Mouse (Mus musculus): Measurements from ENCODE around the gene Zdhhc14. TPM values are rescaled to one million over a fixed set of nuclear protein-coding genes. Genes with fewer than 3 reads are reported as not detected.
"Not testable (repeated sequence)": the region's sequence is repeated elsewhere in the genome, so short reads cannot be mapped to it uniquely, and the experiment has no call there.

Zdhhc14 gene
- polyA plus RNA-seq, 1 experiment from 2014 or later = 2.2 TPM

DNA sequence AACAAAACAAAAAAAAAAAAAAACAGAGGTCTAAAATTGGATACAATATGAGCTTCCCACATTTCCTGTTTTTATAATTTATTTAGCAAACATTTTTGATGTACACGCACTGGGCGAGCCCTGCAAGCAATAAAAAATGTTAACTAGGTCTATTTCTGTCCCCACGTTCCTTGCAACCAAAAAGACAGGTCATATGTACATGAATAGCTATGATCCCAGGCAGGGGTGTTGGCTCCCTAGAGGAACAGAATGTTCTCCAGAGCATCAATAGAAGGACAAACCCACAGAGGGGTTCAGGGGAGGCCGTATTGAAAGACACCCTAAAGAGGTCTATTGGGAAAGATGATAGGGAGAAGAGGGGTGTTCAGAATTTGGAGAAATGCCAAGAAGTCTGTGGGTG is 106.6 kb downstream of the Zdhhc14 start:
- H3K9me3 ChIP-seq = no peaks in the 10 kb centered on the region

DNA sequence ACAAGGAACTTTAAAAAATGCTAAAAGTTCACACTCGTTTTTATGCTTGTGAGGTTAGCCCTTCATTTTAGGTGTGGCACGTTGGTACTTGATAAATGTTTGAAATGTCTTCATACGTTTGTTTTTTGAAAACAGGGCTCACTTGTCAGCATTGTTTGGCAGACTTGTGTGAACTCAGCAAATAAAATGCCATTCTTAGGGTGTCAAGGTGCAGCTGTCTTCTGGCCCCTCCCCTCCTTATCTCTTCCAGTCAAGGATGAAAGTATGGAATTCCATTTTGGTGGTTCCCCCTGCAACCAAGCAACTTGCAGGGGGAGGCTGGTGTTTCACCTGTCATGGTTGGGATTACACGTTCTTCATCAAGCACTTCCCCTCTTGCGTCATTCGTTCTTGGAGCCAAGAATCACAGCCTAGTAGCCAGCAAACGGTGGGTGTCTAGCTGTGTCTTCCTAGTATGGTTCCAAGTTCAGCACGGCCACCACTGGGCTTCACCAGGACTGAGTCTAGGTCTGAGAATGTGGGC is 108.2 kb downstream of the Zdhhc14 start:
- H3K36me3 ChIP-seq = no peaks in the 10 kb centered on the region
- 87% methylated on average over 8 of the region's 8 CpGs for WGBS
- H3K9me3 ChIP-seq = no peaks in the 10 kb centered on the region
- H3K27ac ChIP-seq = no peak overlapping the region
- H3K4me3 ChIP-seq = no peak overlapping the region
- H3K4me1 ChIP-seq (replicated peaks) = peaks cover 4% of the 10 kb centered on the region; the same call in 1 of the 2 replicates
- no peaks in the 10 kb centered on the region for H3K27me3 ChIP-seq (ENCODE audit: insufficient read depth, poor library complexity, severe bottlenecking)
- DNase-seq (ENCODE audit: low spot score) = no peak

More for the DNA sequence above, 106.6 kb downstream of the Zdhhc14 start:
- H3K4me1 ChIP-seq (replicated peaks) = 0 out of 2 replicates have a peak, but pooled peaks cover 2% of the 10 kb centered on the region
- no peaks in the 10 kb centered on the region for H3K36me3 ChIP-seq
- DNase-seq (ENCODE audit: low spot score) = no peak
- no peaks in the 10 kb centered on the region for H3K27me3 ChIP-seq (ENCODE audit: insufficient read depth, poor library complexity, severe bottlenecking)
- no peak overlapping the region for H3K27ac ChIP-seq
- no peak overlapping the region for H3K4me3 ChIP-seq
- 86% methylated on average over 4 of the region's 4 CpGs for WGBS

DNA sequence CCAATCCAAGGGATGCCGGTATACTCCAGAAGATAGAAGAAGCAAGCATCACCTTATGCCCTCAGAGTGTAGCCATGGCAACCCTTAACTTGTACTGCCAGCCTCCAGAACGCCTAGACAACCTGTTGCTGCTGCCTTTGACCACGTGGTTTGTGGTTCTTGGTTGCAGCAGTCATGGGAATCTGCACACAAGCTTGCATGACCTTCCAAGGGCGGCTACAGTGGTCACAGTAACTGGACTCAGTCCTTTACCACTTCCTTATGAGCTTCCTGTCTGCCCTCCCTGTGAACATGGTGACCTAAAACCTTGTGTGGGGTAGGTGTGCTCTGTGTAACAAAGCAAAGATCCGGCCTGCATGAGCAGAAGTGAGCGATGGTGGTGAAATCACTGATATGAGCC is 109.6 kb downstream of the Zdhhc14 start:
- H3K36me3 ChIP-seq = no peaks in the 10 kb centered on the region
- no peaks in the 10 kb centered on the region for H3K9me3 ChIP-seq
- H3K4me3 ChIP-seq = no peak overlapping the region
- WGBS = 86% methylated on average over 6 of the region's 6 CpGs
- no peak overlapping the region for H3K27ac ChIP-seq
- no peak for DNase-seq (ENCODE audit: low spot score)
- H3K4me1 ChIP-seq (replicated peaks) = peaks cover 10% of the 10 kb centered on the region
- no peaks in the 10 kb centered on the region for H3K27me3 ChIP-seq (ENCODE audit: insufficient read depth, poor library complexity, severe bottlenecking)

DNA sequence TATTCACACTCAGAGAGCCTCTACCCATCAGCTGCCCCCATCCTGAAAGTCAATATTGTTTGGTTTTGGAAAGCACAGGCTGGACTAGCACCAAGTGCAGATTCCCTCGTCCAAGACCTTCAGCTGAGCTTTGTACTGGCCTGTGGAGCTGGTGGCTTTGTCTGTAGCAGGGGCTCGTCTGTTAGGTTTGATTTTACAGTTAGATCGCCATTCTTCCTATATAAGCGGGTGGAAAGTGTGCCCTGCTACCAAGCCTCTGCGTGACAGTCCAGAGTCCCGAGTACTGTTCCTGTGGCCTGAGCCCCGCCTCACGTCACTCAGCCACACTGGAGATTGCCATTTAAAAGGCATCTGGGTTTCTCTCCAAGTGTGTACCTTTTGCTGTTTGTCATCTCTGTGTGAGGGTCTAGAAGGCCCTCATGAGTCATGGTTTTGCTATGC is 113.8 kb downstream of the Zdhhc14 start:
- Histone ChIP-seq H3K27ac (peak overlapping the region; percentile 9; the same call in 1 of the 2 replicates), H3K9me3 (no peaks in the 10 kb centered on the region), H3K27me3 (ENCODE audit: insufficient read depth, poor library complexity, severe bottlenecking) (no peaks in the 10 kb centered on the region), H3K36me3 (no peaks in the 10 kb centered on the region), H3K4me1 (replicated peaks) (peaks cover 12% of the 10 kb centered on the region), H3K4me3 (no peak overlapping the region)
- WGBS = 73% methylated on average over 8 of the region's 8 CpGs
- DNase-seq (ENCODE audit: low spot score) = no peak

DNA sequence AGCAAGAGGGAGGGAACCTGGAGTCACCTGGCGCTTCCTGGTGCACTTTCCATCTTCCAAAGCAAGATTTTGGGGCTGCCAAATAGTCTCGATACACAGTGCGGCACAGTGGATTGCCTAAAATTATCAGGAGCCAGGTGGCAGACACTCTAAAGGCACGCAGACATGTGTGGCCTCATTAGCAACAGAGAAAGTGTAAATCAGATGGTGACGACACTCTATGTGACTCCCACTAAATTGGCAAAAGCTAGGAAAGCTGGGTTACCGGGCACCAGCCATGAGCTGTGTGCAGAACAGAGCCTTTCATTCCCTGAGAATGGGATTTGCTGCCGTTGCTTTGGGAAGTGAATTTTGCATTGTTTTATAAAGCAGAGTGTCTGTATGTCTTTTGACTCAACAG is 115.0 kb downstream of the Zdhhc14 start:
- no peak for DNase-seq (ENCODE audit: low spot score)
- WGBS = 88% methylated on average over 7 of the region's 7 CpGs
- H3K4me1 ChIP-seq (replicated peaks) = peaks cover 12% of the 10 kb centered on the region
- no peaks in the 10 kb centered on the region for H3K9me3 ChIP-seq
- H3K27ac ChIP-seq = no peak overlapping the region
- no peaks in the 10 kb centered on the region for H3K27me3 ChIP-seq (ENCODE audit: insufficient read depth, poor library complexity, severe bottlenecking)
- no peaks in the 10 kb centered on the region for H3K36me3 ChIP-seq
- no peak overlapping the region for H3K4me3 ChIP-seq

DNA sequence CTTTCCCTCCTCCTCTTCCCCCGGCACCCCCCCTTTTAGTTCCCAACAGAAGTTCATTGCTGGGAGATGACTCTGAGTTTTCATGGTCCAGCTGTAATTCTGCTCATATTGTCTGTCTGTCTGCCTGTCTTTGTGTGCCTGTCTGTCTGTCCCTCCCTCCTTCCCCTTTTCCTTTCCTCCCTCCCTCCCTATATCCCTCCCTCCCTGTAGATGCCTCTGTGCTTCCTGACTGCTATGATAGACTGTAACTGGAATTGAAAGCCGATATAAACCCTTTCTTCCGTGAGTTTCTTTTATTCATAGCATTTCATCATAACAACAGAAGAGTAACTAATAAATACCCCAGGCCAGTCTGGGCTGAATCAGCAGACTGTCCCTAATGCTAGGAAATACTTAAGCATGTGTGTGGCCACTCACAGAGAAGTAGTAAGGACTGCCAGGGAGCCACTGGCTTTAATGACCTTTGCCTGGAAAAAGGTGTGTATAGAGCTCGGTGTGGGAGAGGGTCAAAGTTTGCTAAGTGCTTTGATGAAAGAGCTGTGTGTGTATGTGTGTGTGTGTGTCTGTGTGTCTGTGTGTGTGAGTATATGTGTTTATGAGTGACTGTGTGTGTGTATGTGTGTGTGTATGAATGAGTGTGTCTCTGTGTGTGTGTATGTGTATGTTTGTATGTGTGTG is 117.7 kb downstream of the Zdhhc14 start:
- no peak overlapping the region for H3K4me3 ChIP-seq
- H3K36me3 ChIP-seq = no peaks in the 10 kb centered on the region
- peaks cover 17% of the 10 kb centered on the region for H3K4me1 ChIP-seq (replicated peaks)
- no peak overlapping the region for H3K27ac ChIP-seq
- WGBS = 87% methylated on average over 4 of the region's 4 CpGs
- H3K27me3 ChIP-seq (ENCODE audit: insufficient read depth, poor library complexity, severe bottlenecking) = no peaks in the 10 kb centered on the region
- H3K9me3 ChIP-seq = no peaks in the 10 kb centered on the region
- no peak for DNase-seq (ENCODE audit: low spot score)

DNA sequence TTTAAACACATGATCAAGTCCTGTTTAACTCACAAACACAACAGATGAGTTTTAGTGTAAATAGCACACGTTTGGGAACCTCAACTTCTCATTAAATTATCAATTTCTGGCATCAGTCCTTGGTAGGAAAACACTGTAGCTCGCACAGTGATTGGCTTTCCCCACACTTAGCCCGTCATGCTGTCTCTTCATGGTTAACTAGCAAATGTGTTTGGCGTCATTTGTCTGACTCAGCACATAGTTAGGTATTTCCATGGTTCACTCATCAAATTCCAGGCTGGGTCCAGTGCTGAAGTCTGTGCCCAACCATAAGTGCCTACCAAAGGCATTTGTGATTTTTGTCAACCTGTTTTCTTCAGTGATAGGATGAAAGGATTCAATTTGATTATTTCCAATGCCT is 119.9 kb downstream of the Zdhhc14 start:
- Histone ChIP-seq H3K27ac (no peak overlapping the region), H3K4me3 (no peak overlapping the region), H3K9me3 (0 out of 2 replicates have a peak, but pooled peaks cover 3% of the 10 kb centered on the region), H3K27me3 (ENCODE audit: insufficient read depth, poor library complexity, severe bottlenecking) (no peaks in the 10 kb centered on the region), H3K36me3 (no peaks in the 10 kb centered on the region), H3K4me1 (replicated peaks) (0 out of 2 replicates have a peak, but pooled peaks cover 8% of the 10 kb centered on the region)
- WGBS = 78% methylated on average over 4 of the region's 4 CpGs
- no peak for DNase-seq (ENCODE audit: low spot score)

DNA sequence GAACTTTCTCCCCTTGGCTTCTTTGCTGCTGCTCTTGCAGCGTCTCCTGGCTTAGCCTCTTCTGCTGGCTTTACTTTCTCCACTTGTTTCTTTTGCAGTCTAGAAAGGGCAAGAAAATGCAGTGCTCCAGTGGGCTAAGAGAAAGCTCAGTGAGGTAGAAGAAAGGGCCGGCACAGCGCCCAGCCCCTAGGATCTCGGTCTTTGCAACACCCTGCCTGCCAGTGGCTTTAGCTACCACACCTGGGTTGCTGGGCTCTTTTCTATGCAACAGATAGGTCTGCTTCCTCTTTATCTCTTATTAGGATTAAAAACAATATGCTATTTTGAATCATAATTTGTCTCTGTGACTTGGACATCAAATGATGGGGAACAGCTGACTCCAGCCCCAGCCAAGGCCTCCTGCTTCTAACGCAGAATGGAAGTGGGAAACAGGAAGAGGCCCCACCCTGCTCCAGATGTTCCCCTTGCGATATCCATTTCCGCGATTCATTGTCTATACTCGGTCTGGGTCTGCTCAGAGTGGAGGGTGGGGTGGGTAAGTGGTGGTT is 122.5 kb downstream of the Zdhhc14 start:
- Histone ChIP-seq H3K27ac (no peak overlapping the region), H3K4me1 (replicated peaks) (0 out of 2 replicates have a peak, but pooled peaks cover 6% of the 10 kb centered on the region), H3K9me3 (0 out of 2 replicates have a peak, but pooled peaks cover 3% of the 10 kb centered on the region), H3K36me3 (no peaks in the 10 kb centered on the region), H3K27me3 (ENCODE audit: insufficient read depth, poor library complexity, severe bottlenecking) (no peaks in the 10 kb centered on the region), H3K4me3 (no peak overlapping the region)
- DNase-seq (ENCODE audit: low spot score) = no peak
- 84% methylated on average over 9 of the region's 9 CpGs for WGBS

DNA sequence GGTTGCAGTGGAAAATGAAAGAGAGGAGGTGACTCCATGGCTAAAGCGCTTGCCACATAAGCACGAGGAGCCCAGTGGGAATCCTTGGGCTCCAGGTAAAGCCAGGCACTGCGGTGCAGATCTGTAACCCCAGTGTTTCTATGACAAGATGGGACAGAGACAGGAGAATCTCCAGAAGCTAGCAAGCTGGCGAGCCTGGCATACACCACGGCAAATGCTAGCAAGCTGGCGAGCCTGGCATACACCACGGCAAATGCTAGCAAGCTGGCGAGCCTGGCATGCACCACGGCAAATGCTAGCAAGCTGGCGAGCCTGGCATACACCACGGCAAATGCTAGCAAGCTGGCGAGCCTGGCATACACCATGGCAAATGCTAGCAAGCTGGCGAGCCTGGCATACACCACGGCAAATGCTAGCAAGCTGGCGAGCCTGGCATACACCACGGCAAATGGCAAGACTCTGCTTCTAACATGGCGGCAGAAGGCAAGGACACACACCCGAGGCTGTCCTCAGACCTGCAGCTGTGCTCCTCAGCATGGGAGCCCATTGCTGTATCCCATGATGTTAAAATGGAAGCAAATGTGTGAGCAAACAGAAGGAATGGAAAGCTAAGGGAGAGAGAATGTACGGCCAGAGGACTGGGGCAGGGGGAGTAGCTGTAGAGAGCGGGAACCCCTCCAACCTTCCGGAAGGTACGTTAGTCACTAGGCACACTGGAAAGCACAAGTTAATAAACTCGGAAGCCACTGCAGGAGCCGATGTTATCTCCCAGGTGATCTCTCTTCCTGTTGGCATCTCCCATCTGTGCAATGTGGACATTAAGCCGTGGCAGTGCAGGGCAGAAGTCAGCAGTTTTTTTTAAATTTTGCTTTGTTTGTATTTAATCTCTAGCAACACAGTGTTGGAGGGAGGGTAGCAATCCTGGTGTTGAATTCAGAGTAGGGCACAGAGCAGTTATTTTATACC is 129.6 kb downstream of the Zdhhc14 start:
- 89% methylated on average over 25 of the region's 25 CpGs for WGBS

DNA sequence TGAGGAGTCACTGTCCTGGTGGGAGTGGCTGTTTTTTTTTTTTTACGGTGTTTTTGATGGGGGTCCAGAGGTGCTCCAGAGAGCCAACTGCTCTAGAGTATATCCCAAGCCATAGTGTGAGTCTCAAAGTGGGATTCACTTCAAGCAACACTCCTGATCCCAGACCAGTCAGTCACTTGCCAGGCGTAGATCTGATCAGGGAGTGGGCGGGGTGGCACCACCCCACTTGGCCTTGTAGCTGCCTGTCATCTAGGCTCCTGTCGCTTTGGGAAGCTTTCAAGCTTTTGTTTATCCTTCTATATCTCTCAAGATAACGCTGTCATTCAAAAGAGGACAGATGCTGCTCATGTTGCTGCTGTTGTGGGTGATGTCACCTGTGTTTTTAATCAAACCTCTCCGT is 130.4 kb downstream of the Zdhhc14 start:
- H3K27me3 ChIP-seq (ENCODE audit: insufficient read depth, poor library complexity, severe bottlenecking) = no peaks in the 10 kb centered on the region
- H3K9me3 ChIP-seq = no peaks in the 10 kb centered on the region
- no peaks in the 10 kb centered on the region for H3K4me1 ChIP-seq (replicated peaks)
- WGBS = 72% methylated on average over 6 of the region's 6 CpGs
- H3K27ac ChIP-seq = no peak overlapping the region
- no peaks in the 10 kb centered on the region for H3K36me3 ChIP-seq
- no peak for DNase-seq (ENCODE audit: low spot score)
- H3K4me3 ChIP-seq = no peak overlapping the region

More for the DNA sequence above, 129.6 kb downstream of the Zdhhc14 start:
- no peaks in the 10 kb centered on the region for H3K4me1 ChIP-seq (replicated peaks)
- H3K4me3 ChIP-seq = no peak overlapping the region
- no peak overlapping the region for H3K27ac ChIP-seq
- no peak for DNase-seq (ENCODE audit: low spot score)
- H3K36me3 ChIP-seq = no peaks in the 10 kb centered on the region
- no peaks in the 10 kb centered on the region for H3K9me3 ChIP-seq
- H3K27me3 ChIP-seq (ENCODE audit: insufficient read depth, poor library complexity, severe bottlenecking) = no peaks in the 10 kb centered on the region

DNA sequence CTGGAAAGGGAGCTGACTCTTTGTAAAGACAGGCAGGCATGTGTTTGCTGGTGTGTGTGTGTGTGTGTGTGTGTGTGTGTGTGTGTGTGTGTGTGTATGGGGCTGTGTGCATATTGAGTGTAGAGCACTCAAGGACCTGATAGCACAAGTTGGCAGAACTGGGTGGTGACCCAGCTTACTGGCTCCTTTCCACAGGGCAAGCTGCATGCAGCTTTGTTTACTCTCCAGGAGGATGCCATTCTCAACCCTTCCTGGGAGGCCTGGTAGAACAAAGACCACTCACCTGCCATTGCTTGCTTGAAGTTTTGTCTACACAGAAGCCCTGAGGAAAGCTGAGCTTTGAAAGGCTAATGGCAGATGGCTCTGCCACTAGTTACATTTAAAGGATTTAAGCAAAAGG is 130.8 kb downstream of the Zdhhc14 start:
- H3K4me1 ChIP-seq (replicated peaks) = no peaks in the 10 kb centered on the region
- no peaks in the 10 kb centered on the region for H3K27me3 ChIP-seq (ENCODE audit: insufficient read depth, poor library complexity, severe bottlenecking)
- H3K4me3 ChIP-seq = no peak overlapping the region
- H3K36me3 ChIP-seq = no peaks in the 10 kb centered on the region
- H3K9me3 ChIP-seq = no peaks in the 10 kb centered on the region
- H3K27ac ChIP-seq = no peak overlapping the region
- DNase-seq (ENCODE audit: low spot score) = no peak

DNA sequence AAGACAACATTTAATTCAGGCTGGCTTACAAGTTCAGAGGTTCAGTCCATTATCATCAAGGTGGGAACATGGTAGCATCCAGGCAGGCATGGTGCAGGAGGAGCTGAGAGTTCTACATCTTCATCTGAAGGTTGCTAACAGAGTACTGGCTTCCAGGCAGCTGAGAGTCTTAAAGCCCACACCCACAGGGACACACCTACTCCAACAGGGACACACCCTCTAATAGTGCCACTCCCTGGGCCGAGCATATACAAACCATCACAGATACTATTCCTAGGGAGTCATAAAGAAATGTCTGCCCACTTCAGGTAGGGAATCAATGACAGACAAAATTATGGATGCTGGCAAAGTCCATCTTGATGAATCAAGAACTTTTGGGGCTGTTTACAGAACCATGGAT is 132.5 kb downstream of the Zdhhc14 start:
- not testable (repeated sequence) for H3K27ac ChIP-seq; H3K9me3 ChIP-seq; H3K4me3 ChIP-seq; H3K36me3 ChIP-seq; H3K4me1 ChIP-seq (replicated peaks); H3K27me3 ChIP-seq (ENCODE audit: insufficient read depth, poor library complexity, severe bottlenecking); DNase-seq (ENCODE audit: low spot score)
- 80% methylated on average over 1 of the region's 1 CpGs for WGBS

All from hindbrain, embryonic 10.5 days (tissue).